Mouse (Mus musculus): Measurements from ENCODE around the gene Fam110c. TPM values are rescaled to one million over a fixed set of nuclear protein-coding genes. Genes with fewer than 3 reads are reported as not detected.
A peak's percentile ranks its signal among the peaks of the same experiment; 100 is the strongest.
"Not testable (repeated sequence)": the region's sequence is repeated elsewhere in the genome, so short reads cannot be mapped to it uniquely, and the experiment has no call there.

Gene Fam110c
- not detected in 2 replicates for polyA plus RNA-seq (2015; fragmentation: Nextera tagmentation; extraction: Ambion mirVana)

DNA sequence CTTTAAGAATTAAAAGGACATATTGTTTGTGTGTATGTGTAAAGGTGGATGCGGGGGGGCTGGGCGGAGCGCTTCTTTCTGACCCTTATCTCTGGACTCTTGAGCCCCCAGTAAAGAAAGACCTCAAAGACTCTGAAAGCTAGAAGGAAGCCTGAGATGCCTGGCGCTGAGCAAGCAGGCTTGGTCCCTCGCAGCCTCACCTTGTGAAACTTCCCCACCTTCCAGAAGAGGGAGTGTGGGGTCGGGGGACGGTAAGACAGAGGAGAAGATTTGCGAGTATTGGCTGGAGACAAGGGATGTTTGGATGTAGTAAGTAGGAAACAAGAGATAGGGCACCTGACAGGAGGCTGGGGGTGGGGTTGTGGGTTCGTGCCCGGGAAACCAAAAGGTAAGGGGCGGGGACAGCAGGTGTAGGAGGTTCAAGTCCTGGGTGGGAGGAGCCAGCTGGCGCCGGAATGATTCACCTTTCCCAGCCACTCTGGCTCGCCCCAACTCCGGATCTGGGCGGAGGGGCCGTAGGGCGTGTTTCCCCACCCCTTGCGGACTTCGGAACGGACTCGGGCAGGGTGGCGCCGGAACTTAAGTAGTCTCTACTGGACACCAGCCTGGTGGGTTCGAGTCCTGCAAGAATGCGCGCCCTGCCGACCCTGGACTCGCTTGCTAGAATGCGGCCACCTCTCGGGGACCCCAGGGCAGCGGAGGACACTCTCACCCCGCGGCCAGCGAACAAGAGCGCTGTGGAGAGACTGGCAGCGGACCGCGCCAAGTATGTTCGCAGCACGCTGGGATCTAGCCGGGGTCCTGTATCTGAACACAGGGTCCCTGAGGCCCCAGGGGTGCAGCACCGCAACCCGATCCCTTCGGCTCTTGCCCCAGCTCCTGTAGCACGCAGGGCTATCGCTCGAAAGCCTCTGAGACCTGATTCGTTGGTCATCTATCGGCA is at the start of gene Fam110c:
TSS of gene Fam110c (plus strand) at position 450 of the 943 bp plus-strand sequence.
- no peak within 1 kb of the TSS for H3K27ac ChIP-seq (ENCODE audit: low read length)
- H3K4me1 ChIP-seq (ENCODE audit: control insufficient read depth, insufficient read depth, low read length): peaks cover 15% of the 10 kb centered on the region
- WGBS: 2% methylated on average over 50 of the region's 50 CpGs
- H3K36me3 ChIP-seq (ENCODE audit: control insufficient read depth, insufficient read depth, low read length): no peaks in the 10 kb centered on the region
- no peaks in the 10 kb centered on the region for H3K9me3 ChIP-seq (replicated peaks; ENCODE audit: control insufficient read depth, low read length, poor library complexity, severe bottlenecking)
- ATAC-seq: peak; percentile 76
- peak within 1 kb of the TSS; percentile 47 for H3K4me3 ChIP-seq (ENCODE audit: low read depth, low read length)
- peak within 1 kb of the TSS; percentile 93 for H3K4me2 ChIP-seq (ENCODE audit: low read length)
- peaks cover 26% of the 10 kb centered on the region for H3K27me3 ChIP-seq (ENCODE audit: control insufficient read depth, insufficient read depth, low read depth, low read length)
- peak within 1 kb of the TSS; percentile 55 for H3K9ac ChIP-seq (ENCODE audit: low read depth, low read length)

DNA sequence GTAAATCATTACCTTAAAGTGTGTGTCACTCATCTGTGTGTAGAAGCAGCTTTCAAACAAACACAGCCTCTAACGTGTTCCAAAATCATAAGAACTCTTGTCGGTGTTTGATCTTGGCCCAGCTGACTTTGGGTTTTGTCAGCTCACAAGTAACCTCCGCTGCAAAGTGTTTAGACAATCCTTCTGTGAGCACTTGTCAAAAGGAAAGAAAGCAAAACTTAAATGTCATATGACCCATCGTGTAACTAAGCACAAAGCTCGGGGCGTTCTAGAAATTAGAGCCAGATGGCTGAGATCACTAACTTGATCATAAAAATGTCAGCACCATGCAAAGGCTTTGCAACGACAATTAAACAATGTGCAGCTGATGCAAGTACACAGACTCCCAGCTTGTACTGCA is 47.2 kb upstream of the Fam110c start:
- Histone ChIP-seq H3K36me3 (ENCODE audit: control insufficient read depth, insufficient read depth, low read length) (no peaks in the 10 kb centered on the region), H3K27ac (ENCODE audit: low read length) (no peak overlapping the region), H3K9me3 (replicated peaks; ENCODE audit: control insufficient read depth, low read length, poor library complexity, severe bottlenecking) (0 out of 2 replicates have a peak, but pooled peaks cover 2% of the 10 kb centered on the region), H3K4me2 (ENCODE audit: low read length) (no peak overlapping the region), H3K27me3 (ENCODE audit: control insufficient read depth, insufficient read depth, low read depth, low read length) (no peaks in the 10 kb centered on the region), H3K4me3 (ENCODE audit: low read depth, low read length) (no peak overlapping the region), H3K4me1 (ENCODE audit: control insufficient read depth, insufficient read depth, low read length) (no peaks in the 10 kb centered on the region), H3K9ac (ENCODE audit: low read depth, low read length) (no peak overlapping the region)
- 76% methylated on average over 7 of the region's 7 CpGs for WGBS
- ATAC-seq: no peak

DNA sequence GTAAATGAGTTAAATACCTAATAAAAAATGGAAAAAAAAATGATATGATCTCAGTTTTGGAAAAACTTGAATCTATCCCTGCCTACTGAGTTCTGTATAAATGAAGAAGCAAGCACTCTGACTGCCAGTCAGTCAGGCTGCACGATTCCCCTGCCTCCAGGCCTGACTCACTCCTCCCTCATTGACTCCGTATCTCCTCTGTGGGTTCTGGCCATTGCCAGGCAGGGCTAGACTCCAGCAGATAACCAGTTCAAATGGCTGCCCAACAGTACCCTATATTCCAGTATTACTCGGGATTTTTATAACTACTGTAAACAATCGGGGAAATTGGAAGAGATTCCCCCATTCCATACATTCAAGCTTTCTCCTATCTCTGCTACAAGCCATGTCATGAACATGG is 21.6 kb upstream of the Fam110c start:
- H3K27me3 ChIP-seq (ENCODE audit: control insufficient read depth, insufficient read depth, low read depth, low read length): no peaks in the 10 kb centered on the region
- no peak overlapping the region for H3K9ac ChIP-seq (ENCODE audit: low read depth, low read length)
- H3K4me3 ChIP-seq (ENCODE audit: low read depth, low read length): no peak overlapping the region
- H3K4me2 ChIP-seq (ENCODE audit: low read length): no peak overlapping the region
- H3K27ac ChIP-seq (ENCODE audit: low read length): no peak overlapping the region
- WGBS: 95% methylated on average over 4 of the region's 4 CpGs
- no peak for ATAC-seq
- H3K36me3 ChIP-seq (ENCODE audit: control insufficient read depth, insufficient read depth, low read length): no peaks in the 10 kb centered on the region
- no peaks in the 10 kb centered on the region for H3K9me3 ChIP-seq (replicated peaks; ENCODE audit: control insufficient read depth, low read length, poor library complexity, severe bottlenecking)
- H3K4me1 ChIP-seq (ENCODE audit: control insufficient read depth, insufficient read depth, low read length): no peaks in the 10 kb centered on the region

DNA sequence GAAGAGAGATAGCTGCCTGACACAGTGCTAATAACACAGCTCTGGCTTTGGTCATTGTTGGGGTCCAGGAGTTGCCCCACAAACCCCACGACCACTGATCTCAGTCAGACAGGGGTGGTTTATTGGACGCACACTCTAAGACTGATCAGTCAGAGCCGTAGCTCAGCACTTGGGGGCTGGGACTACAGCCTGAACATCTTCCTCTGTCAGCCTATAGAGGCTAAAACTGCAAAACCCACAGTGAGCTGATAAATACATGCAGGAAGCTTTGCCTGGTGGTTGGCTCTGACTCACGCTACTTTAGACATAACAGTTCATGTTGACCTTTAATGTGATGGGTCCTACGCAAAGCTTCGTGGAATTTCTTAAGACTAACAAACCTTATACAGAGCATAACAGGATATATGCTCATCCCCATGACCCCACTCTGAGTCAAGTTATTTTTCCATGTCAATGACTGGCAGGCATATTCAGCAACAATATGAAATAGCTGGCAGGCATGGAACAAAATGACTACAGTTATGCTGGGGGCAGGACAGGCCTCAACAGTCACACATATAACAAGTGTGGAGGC is 17.3 kb upstream of the Fam110c start:
- no peaks in the 10 kb centered on the region for H3K4me1 ChIP-seq (ENCODE audit: control insufficient read depth, insufficient read depth, low read length)
- no peak overlapping the region for H3K4me2 ChIP-seq (ENCODE audit: low read length)
- 83% methylated on average over 6 of the region's 6 CpGs for WGBS
- H3K9me3 ChIP-seq (replicated peaks; ENCODE audit: control insufficient read depth, low read length, poor library complexity, severe bottlenecking): no peaks in the 10 kb centered on the region
- no peak overlapping the region for H3K4me3 ChIP-seq (ENCODE audit: low read depth, low read length)
- no peaks in the 10 kb centered on the region for H3K36me3 ChIP-seq (ENCODE audit: control insufficient read depth, insufficient read depth, low read length)
- H3K27me3 ChIP-seq (ENCODE audit: control insufficient read depth, insufficient read depth, low read depth, low read length): no peaks in the 10 kb centered on the region
- no peak overlapping the region for H3K27ac ChIP-seq (ENCODE audit: low read length)
- no peak for ATAC-seq
- no peak overlapping the region for H3K9ac ChIP-seq (ENCODE audit: low read depth, low read length)

DNA sequence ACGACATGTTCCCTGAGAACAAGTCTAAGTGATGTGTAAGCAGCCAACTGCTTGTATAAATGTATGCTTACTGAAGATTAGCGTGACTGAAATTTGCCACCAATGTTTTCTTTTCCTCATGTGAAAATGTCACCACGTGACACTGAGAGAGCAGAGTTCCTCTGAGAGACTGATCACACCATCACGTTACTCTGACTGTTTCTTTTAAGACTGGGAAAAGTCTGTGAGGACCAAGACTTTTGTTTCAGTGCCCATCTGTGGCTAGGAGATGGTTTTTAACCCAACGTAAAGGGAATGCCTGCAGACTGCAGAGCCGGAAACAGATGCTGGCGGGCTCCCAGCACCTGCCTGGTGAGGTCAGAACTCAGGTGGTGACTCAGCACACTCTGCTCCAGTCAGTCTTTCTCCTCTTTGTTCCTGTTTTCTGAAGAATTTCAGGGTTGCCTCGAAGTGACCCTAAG is 14.2 kb upstream of the Fam110c start:
- H3K4me2 ChIP-seq (ENCODE audit: low read length): no peak overlapping the region
- no peak overlapping the region for H3K4me3 ChIP-seq (ENCODE audit: low read depth, low read length)
- H3K9me3 ChIP-seq (replicated peaks; ENCODE audit: control insufficient read depth, low read length, poor library complexity, severe bottlenecking): no peaks in the 10 kb centered on the region
- H3K27ac ChIP-seq (ENCODE audit: low read length): no peak overlapping the region
- 56% methylated on average over 8 of the region's 8 CpGs for WGBS
- no peak overlapping the region for H3K9ac ChIP-seq (ENCODE audit: low read depth, low read length)
- H3K36me3 ChIP-seq (ENCODE audit: control insufficient read depth, insufficient read depth, low read length): no peaks in the 10 kb centered on the region
- no peaks in the 10 kb centered on the region for H3K27me3 ChIP-seq (ENCODE audit: control insufficient read depth, insufficient read depth, low read depth, low read length)
- H3K4me1 ChIP-seq (ENCODE audit: control insufficient read depth, insufficient read depth, low read length): no peaks in the 10 kb centered on the region
- no peak for ATAC-seq

DNA sequence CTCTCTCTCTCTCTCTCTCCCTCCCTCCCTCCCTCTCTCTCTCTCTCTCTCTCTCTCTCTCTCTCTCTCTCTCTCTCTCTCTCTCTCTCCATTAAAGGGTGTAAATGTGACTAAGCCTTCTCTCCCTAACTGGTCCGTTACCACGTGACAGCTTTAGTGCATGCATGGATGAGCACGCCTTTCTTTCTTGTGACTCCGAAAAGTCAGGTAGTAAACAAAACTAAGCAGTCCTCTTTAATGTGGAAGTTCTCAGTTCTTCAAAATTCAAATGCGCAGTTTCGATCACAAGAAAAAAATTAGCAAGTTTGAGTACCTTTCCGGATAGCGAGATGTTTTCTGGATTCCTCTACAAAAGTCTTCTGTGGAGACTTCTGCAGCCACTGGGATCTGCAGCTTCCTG is 13.4 kb upstream of the Fam110c start:
- Histone ChIP-seq H3K4me3 (ENCODE audit: low read depth, low read length) (no peak overlapping the region), H3K27me3 (ENCODE audit: control insufficient read depth, insufficient read depth, low read depth, low read length) (no peaks in the 10 kb centered on the region), H3K4me1 (ENCODE audit: control insufficient read depth, insufficient read depth, low read length) (no peaks in the 10 kb centered on the region), H3K27ac (ENCODE audit: low read length) (no peak overlapping the region), H3K4me2 (ENCODE audit: low read length) (no peak overlapping the region), H3K9me3 (replicated peaks; ENCODE audit: control insufficient read depth, low read length, poor library complexity, severe bottlenecking) (no peaks in the 10 kb centered on the region), H3K9ac (ENCODE audit: low read depth, low read length) (no peak overlapping the region), H3K36me3 (ENCODE audit: control insufficient read depth, insufficient read depth, low read length) (no peaks in the 10 kb centered on the region)
- WGBS: 56% methylated on average over 8 of the region's 8 CpGs
- ATAC-seq: no peak

DNA sequence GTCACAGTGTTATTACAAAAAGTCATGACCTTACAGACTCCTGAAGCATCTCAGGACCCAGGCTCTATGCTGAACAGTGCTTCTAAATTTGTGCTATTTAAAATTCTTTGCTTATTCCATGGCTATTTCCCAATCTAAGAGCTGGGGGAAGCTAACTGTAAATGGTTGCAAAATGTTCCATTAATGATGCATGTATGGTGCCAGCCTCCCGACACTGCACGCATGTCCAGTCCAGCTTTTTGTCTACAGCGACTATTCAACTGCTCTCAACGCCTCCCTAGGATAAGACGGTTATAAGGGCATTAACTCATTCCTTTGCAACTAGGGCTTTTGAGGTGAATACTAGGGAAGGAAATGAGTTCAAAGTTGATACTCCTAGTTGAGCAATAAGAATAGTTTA is 2.4 kb upstream of the Fam110c start:
- ATAC-seq: no peak
- H3K27me3 ChIP-seq (ENCODE audit: control insufficient read depth, insufficient read depth, low read depth, low read length): peaks cover 22% of the 10 kb centered on the region
- H3K27ac ChIP-seq (ENCODE audit: low read length): no peak overlapping the region
- H3K9ac ChIP-seq (ENCODE audit: low read depth, low read length): no peak overlapping the region
- peaks cover 15% of the 10 kb centered on the region for H3K4me1 ChIP-seq (ENCODE audit: control insufficient read depth, insufficient read depth, low read length)
- H3K36me3 ChIP-seq (ENCODE audit: control insufficient read depth, insufficient read depth, low read length): no peaks in the 10 kb centered on the region
- 79% methylated on average over 5 of the region's 5 CpGs for WGBS
- no peak overlapping the region for H3K4me2 ChIP-seq (ENCODE audit: low read length)
- H3K4me3 ChIP-seq (ENCODE audit: low read depth, low read length): no peak overlapping the region
- no peaks in the 10 kb centered on the region for H3K9me3 ChIP-seq (replicated peaks; ENCODE audit: control insufficient read depth, low read length, poor library complexity, severe bottlenecking)

DNA sequence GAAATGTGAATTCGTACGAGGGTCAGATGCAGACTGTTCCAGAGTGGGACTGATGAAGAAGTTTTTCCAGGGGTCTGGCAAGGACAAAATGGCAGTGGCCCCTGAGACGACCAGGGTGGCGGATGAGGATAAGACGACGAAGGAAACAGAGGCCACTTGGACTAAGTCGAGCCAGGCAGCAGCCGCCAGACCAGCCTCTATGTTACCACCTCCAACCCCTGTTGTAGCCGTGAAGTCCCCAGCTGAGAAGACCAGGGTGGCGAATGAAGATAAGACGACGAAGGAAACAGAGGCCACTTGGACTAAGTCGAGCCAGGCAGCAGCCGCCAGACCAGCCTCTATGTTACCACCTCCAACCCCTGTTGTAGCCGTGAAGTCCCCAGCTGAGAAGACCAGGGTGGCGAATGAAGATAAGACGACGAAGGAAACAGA is 710 bp downstream of the Fam110c start:
- Histone ChIP-seq H3K9ac (ENCODE audit: low read depth, low read length) (peak overlapping the region; percentile 46; the same call in 1 of the 2 replicates), H3K4me3 (ENCODE audit: low read depth, low read length) (peak overlapping the region; percentile 47), H3K4me2 (ENCODE audit: low read length) (peak overlapping the region; percentile 93), H3K4me1 (ENCODE audit: control insufficient read depth, insufficient read depth, low read length) (peaks cover 15% of the 10 kb centered on the region), H3K27me3 (ENCODE audit: control insufficient read depth, insufficient read depth, low read depth, low read length) (peaks cover 26% of the 10 kb centered on the region)
- peak; percentile 59 for ATAC-seq
- H3K9me3 ChIP-seq (replicated peaks; ENCODE audit: control insufficient read depth, low read length, poor library complexity, severe bottlenecking); H3K36me3 ChIP-seq (ENCODE audit: control insufficient read depth, insufficient read depth, low read length); H3K27ac ChIP-seq (ENCODE audit: low read length): not testable (repeated sequence)
- 0% methylated on average over 14 of the region's 18 CpGs for WGBS
